Mouse (Mus musculus) cerebellum, postnatal 25 days (tissue): ENCODE data around the gene Ptpru.
"Not testable (repeated sequence)": the region's sequence is repeated elsewhere in the genome, so short reads cannot be mapped to it uniquely, and the experiment has no call there.

Experiments
- DNase-seq, 2 experiments: peaks; one replicate each; pipeline ENCODE4 v3.0.0; 2021; ENCODE audit warnings: mixed read lengths in 2 of 2

Ptpru gene

GRCm38 (mm10) chr4:131833971-131834609 is 4.0 kb downstream of the Ptpru start:
- DNase-seq, result peak in 1 of 2 experiments; percentile 49

GRCm38 (mm10) chr4:131832759-131833407 is 5.2 kb downstream of the Ptpru start:
- DNase-seq, result no peak

- DNase-seq, result peak in 1 of 2 experiments; percentile 41
Measured at GRCm38 (mm10) chr4:131831546-131832045, 6.5 kb downstream of the Ptpru start.

- no peak for DNase-seq
Measured at GRCm38 (mm10) chr4:131829123-131829522, 9.0 kb downstream of the Ptpru start.

GRCm38 (mm10) chr4:131826905-131827304 is 11.2 kb downstream of the Ptpru start:
- no peak for DNase-seq

GRCm38 (mm10) chr4:131825830-131826229 is 12.3 kb downstream of the Ptpru start:
- peak; percentile 32 to 51 for DNase-seq

- DNase-seq, result no peak
Measured at GRCm38 (mm10) chr4:131824939-131825338, 13.1 kb downstream of the Ptpru start.

- DNase-seq, result no peak
Measured at GRCm38 (mm10) chr4:131822583-131822982, 15.5 kb downstream of the Ptpru start.

GRCm38 (mm10) chr4:131821161-131821731 is 16.8 kb downstream of the Ptpru start:
- no peak for DNase-seq

GRCm38 (mm10) chr4:131818926-131819325 is 19.2 kb downstream of the Ptpru start:
- no peak for DNase-seq

GRCm38 (mm10) chr4:131815774-131816173 is 22.3 kb downstream of the Ptpru start:
- no peak for DNase-seq

- no peak for DNase-seq
Measured at GRCm38 (mm10) chr4:131814869-131815268, 23.2 kb downstream of the Ptpru start.

GRCm38 (mm10) chr4:131813798-131814197 is 24.3 kb downstream of the Ptpru start:
- DNase-seq, result no peak

GRCm38 (mm10) chr4:131812458-131812857 is 25.6 kb downstream of the Ptpru start:
- no peak for DNase-seq

- no peak for DNase-seq
Measured at GRCm38 (mm10) chr4:131805255-131805654, 32.8 kb downstream of the Ptpru start.

GRCm38 (mm10) chr4:131804732-131805131 is 33.4 kb downstream of the Ptpru start:
- DNase-seq, result not testable (repeated sequence)

- no peak for DNase-seq
Measured at GRCm38 (mm10) chr4:131803846-131804245, 34.2 kb downstream of the Ptpru start.

GRCm38 (mm10) chr4:131798968-131799367 is 39.1 kb downstream of the Ptpru start:
- DNase-seq, result no peak

GRCm38 (mm10) chr4:131797920-131798319 is 40.2 kb downstream of the Ptpru start:
- no peak for DNase-seq

- peak; percentile 49 to 73 for DNase-seq
Measured at GRCm38 (mm10) chr4:131797483-131797882, 40.6 kb downstream of the Ptpru start.

- no peak for DNase-seq
Measured at GRCm38 (mm10) chr4:131796312-131797080, 41.6 kb downstream of the Ptpru start.

- no peak for DNase-seq
Measured at GRCm38 (mm10) chr4:131786800-131787199, 51.3 kb downstream of the Ptpru start.

- peak; percentile 52 to 73 for DNase-seq
Measured at GRCm38 (mm10) chr4:131784034-131784433, 54.1 kb downstream of the Ptpru start.
